Mouse (Mus musculus): ENCODE results near the gene Irf2bp1. TPM values are rescaled to one million over a fixed set of nuclear protein-coding genes. Genes with fewer than 3 reads are reported as not detected.

The Irf2bp1 gene
- polyA plus RNA-seq, 1 experiment = 28.5 TPM

- no peak for TF ChIP-seq POLR2A (IDR thresholded peaks at IDR 0.05; ENCODE audit: extremely low read depth, insufficient read depth, low read length)
- no peak for TF ChIP-seq CTCF (IDR thresholded peaks at IDR 0.05; ENCODE audit: extremely low read depth, insufficient read depth, low read length)
- no peak overlapping the region for H3K27ac ChIP-seq (ENCODE audit: insufficient read depth, low read length)
- H3K4me3 ChIP-seq (ENCODE audit: insufficient read depth, low read length) = no peak overlapping the region
- H3K4me1 ChIP-seq (ENCODE audit: control insufficient read depth, insufficient read depth, low read length) = peaks cover 15% of the 10 kb centered on the region
Measured at GRCm38 (mm10) chr7:19055108-19055507, 51.3 kb downstream of the Irf2bp1 start.

Other genes starting within 250 kb of the Irf2bp1 start
- gene Psg19, start 205.5 kb upstream of the Irf2bp1 start, polyA plus RNA-seq (2012; rRNA removed) = 0.04 TPM in 1 of 2 replicates, not detected in the other
- 0.06 and 0.15 TPM in 2 replicates for gene Psg17, start 182.4 kb upstream of the Irf2bp1 start, polyA plus RNA-seq (2012; rRNA removed)
- gene Mill2, start 164.1 kb upstream of the Irf2bp1 start, polyA plus RNA-seq (2012; rRNA removed) = 2.5 and 2.6 TPM in 2 replicates
- 15.7 and 16.0 TPM in 2 replicates for gene Pglyrp1, start 132.7 kb upstream of the Irf2bp1 start, polyA plus RNA-seq (2012; rRNA removed)
- gene Ccdc61, start 93.6 kb upstream of the Irf2bp1 start, polyA plus RNA-seq (2012; rRNA removed) = 14.7 and 15.8 TPM in 2 replicates
- gene Nova2, start 78.2 kb upstream of the Irf2bp1 start, polyA plus RNA-seq (2012; rRNA removed) = 22.3 and 23.3 TPM in 2 replicates
- 2.8 and 3.3 TPM in 2 replicates for gene Nanos2, start 16.6 kb upstream of the Irf2bp1 start, polyA plus RNA-seq (2012; rRNA removed)
- gene Mypop, start 12.8 kb upstream of the Irf2bp1 start, polyA plus RNA-seq (2012; rRNA removed) = 49.7 and 50.8 TPM in 2 replicates
- not detected in 2 replicates for gene Foxa3, start 19.5 kb downstream of the Irf2bp1 start, polyA plus RNA-seq (2012; rRNA removed)
- 113 and 118 TPM in 2 replicates for gene Sympk, start 20.3 kb downstream of the Irf2bp1 start, polyA plus RNA-seq (2012; rRNA removed)
- 0.10 and 0.17 TPM in 2 replicates for gene Rsph6a, start 50.6 kb downstream of the Irf2bp1 start, polyA plus RNA-seq (2012; rRNA removed)
- 171 and 178 TPM in 2 replicates for gene Dmwd, start 72.2 kb downstream of the Irf2bp1 start, polyA plus RNA-seq (2012; rRNA removed)
- 40.9 and 47.6 TPM in 2 replicates for gene Dmpk, start 79.8 kb downstream of the Irf2bp1 start, polyA plus RNA-seq (2012; rRNA removed)
- 4.7 and 5.0 TPM in 2 replicates for gene Six5, start 90.5 kb downstream of the Irf2bp1 start, polyA plus RNA-seq (2012; rRNA removed)
- 0.70 and 1.1 TPM in 2 replicates for gene Gm4969, start 114.3 kb downstream of the Irf2bp1 start, polyA plus RNA-seq (2012; rRNA removed)
- gene Fbxo46, start 115.8 kb downstream of the Irf2bp1 start, polyA plus RNA-seq (2012; rRNA removed) = 8.2 and 8.6 TPM in 2 replicates
- gene Qpctl, start 145.2 kb downstream of the Irf2bp1 start, polyA plus RNA-seq (2012; rRNA removed) = 16.2 and 17.4 TPM in 2 replicates
- 88.2 and 92.1 TPM in 2 replicates for gene Snrpd2, start 145.7 kb downstream of the Irf2bp1 start, polyA plus RNA-seq (2012; rRNA removed)
- 3.3 and 3.9 TPM in 2 replicates for gene Gipr, start 162.1 kb downstream of the Irf2bp1 start, polyA plus RNA-seq (2012; rRNA removed)
- gene Eml2, start 172.4 kb downstream of the Irf2bp1 start, polyA plus RNA-seq (2012; rRNA removed) = 156 and 157 TPM in 2 replicates
- 6.1 and 6.5 TPM in 2 replicates for gene Gpr4, start 208.5 kb downstream of the Irf2bp1 start, polyA plus RNA-seq (2012; rRNA removed)
- 41.0 and 41.5 TPM in 2 replicates for gene Opa3, start 224.3 kb downstream of the Irf2bp1 start, polyA plus RNA-seq (2012; rRNA removed)